9 mouse cellular contexts compared by ENCODE assay signal in genomic region chr14:30136965-30137364, GRCm38 (mm10).
DNase-seq lines count a peak whose midpoint lies in the region; ATAC-seq and TF ChIP-seq lines count a peak whose summit lies in the region.
"Had no signal": no experiment of that assay in that cellular context is flagged by ENCODE, and none has a peak within 500 bp of the region (broad histone marks: within the 10 kb centered on the region; RNA-seq: fewer than 3 reads in every experiment).

No protein-coding gene starts in this region.

- WGBS in neural tube, embryonic 15.5 days = 8% methylated on average over 8 of the region's 8 CpGs

- H3K79me2 ChIP-seq in CH12.LX (replicated peaks; ENCODE audit: control insufficient read depth, extremely low read depth, insufficient read depth, poor library complexity, severe bottlenecking) = no peaks in the 10 kb centered on the region

- TF ChIP-seq RAD21 in CH12.LX (IDR thresholded peaks at IDR 0.05; ENCODE audit: low read depth, low read length) = peak; percentile 95

- H3K4me2 ChIP-seq in CH12.LX (ENCODE audit: insufficient read depth, low read depth, poor library complexity, severe bottlenecking) = no peak overlapping the region
- H3K4me2 ChIP-seq in neural tube, embryonic 15.5 days = no peak overlapping the region

- H3K27me3 ChIP-seq in CH12.LX (replicated peaks) = no peaks in the 10 kb centered on the region
- H3K27me3 ChIP-seq in neural tube, embryonic 15.5 days (replicated peaks) = no peaks in the 10 kb centered on the region

- TF ChIP-seq EP300 in CH12.LX (IDR thresholded peaks at IDR 0.05; ENCODE audit: low read length) = no peak

- peak; percentile 82 for ATAC-seq in neural tube, embryonic 15.5 days (ENCODE audit: low FRiP score)

- intact Hi-C loops in heart, postnatal 10 days (cut with DNase I) = loop anchor here (1.0 kb wide), 3 partner anchors 323 to 437 kb away; no protein-coding TSS in a partner anchor

- peak; percentile 91 for DNase-seq in CH12.LX (ENCODE audit: extremely low read depth)
- DNase-seq in c-Kit-negative CD71-positive TER-119-positive erythroid progenitor cells, embryonic 14.5 days (ENCODE audit: low read depth, low spot score) = peak; percentile 40
- DNase-seq in fibroblast of lung, adult 2 months (ENCODE audit: low read depth) = peak; percentile 68
- DNase-seq in heart, postnatal 10 days = peak; percentile 91 to 94
- DNase-seq in kidney, postnatal 4 days = peak; percentile 79 to 87
- peak; percentile 68 to 82 for DNase-seq in lung, adult 18-20 months
- DNase-seq in testis, postnatal 10 days (ENCODE audit: low spot score) = peak; percentile 86

- H3K9ac ChIP-seq in CH12.LX (ENCODE audit: insufficient read depth, low read depth) = no peak overlapping the region
- no peak overlapping the region for H3K9ac ChIP-seq in neural tube, embryonic 15.5 days (replicated peaks)

- dilution Hi-C loops in CH12.LX (cut with MboI; ENCODE audit: extremely low pct_ligation_motif_present, extremely low pct_unique_long_range_greater_than_20kb, low sequenced_read_pairs) = no loop called here

- no peak for TF ChIP-seq POLR2A in CH12.LX (IDR thresholded peaks at IDR 0.05; ENCODE audit: low read depth, low read length)

- no peak overlapping the region for H3K27ac ChIP-seq in CH12.LX (ENCODE audit: insufficient read depth, low read depth)
- H3K27ac ChIP-seq in neural tube, embryonic 15.5 days (replicated peaks) = no peak overlapping the region
- H3K27ac ChIP-seq: macrophage had no signal

- in situ Hi-C loops in CH12.LX (cut with MboI; ENCODE audit: low pct_ligation_motif_present, low pct_unique_long_range_greater_than_20kb, low sequenced_read_pairs) = no loop called here

- peaks cover 3 to 33% of the 10 kb centered on the region in 2 experiments for H3K4me1 ChIP-seq in CH12.LX (ENCODE audit: control insufficient read depth in 1 of 2, insufficient read depth in 2 of 2)
- peaks cover 6% of the 10 kb centered on the region; the same call in 1 of the 2 replicates for H3K4me1 ChIP-seq in neural tube, embryonic 15.5 days

- no peaks in the 10 kb centered on the region for H3K9me3 ChIP-seq in CH12.LX (replicated peaks; ENCODE audit: low read length)
- no peaks in the 10 kb centered on the region for H3K9me3 ChIP-seq in neural tube, embryonic 15.5 days (replicated peaks)

- no peaks in the 10 kb centered on the region for H3K36me3 ChIP-seq in CH12.LX (replicated peaks in 1 of 2; ENCODE audit: control insufficient read depth in 1 of 2, insufficient read depth in 1 of 2, low read length in 1 of 2)
- H3K36me3 ChIP-seq in neural tube, embryonic 15.5 days = peaks cover 8% of the 10 kb centered on the region

- peak; percentile 85 to 95 for TF ChIP-seq CTCF in CH12.LX (conservative IDR thresholded peaks at IDR 0.05 in 1 of 2, IDR thresholded peaks at IDR 0.05 in 1 of 2; ENCODE audit: low read depth in 2 of 2, low read length in 2 of 2)

- H3K4me3 ChIP-seq in CH12.LX (replicated peaks in 1 of 3; ENCODE audit: low read depth in 2 of 3, low read length in 2 of 3, poor library complexity in 1 of 3) = no peak overlapping the region
- H3K4me3 ChIP-seq in neural tube, embryonic 15.5 days (replicated peaks) = no peak overlapping the region

TF ChIP-seq in CH12.LX, 34 proteins besides CTCF, POLR2A, EP300 and RAD21:
- TF ChIP-seq E2F4 (IDR thresholded peaks at IDR 0.05; ENCODE audit: insufficient replicate concordance, low read depth, low read length) (no peak), MEF2A (IDR thresholded peaks at IDR 0.05; ENCODE audit: borderline replicate concordance, low read depth, low read length) (peak; percentile 68; the same call in 1 of the 2 replicates), MXI1 (IDR thresholded peaks at IDR 0.05; ENCODE audit: low read depth, low read length) (peak; percentile 41; the same call in 1 of the 2 replicates), MYC (IDR thresholded peaks at IDR 0.05; ENCODE audit: low read depth, low read length) (0 out of 2 replicates have a peak, but pooled peaks have one; percentile 15), HCFC1 (IDR thresholded peaks at IDR 0.05; ENCODE audit: low read depth, low read length) (peak; percentile 17; the same call in 1 of the 2 replicates), SMC3 (IDR thresholded peaks at IDR 0.05; ENCODE audit: low read depth, low read length) (peak; percentile 98), TCF12 (IDR thresholded peaks at IDR 0.05; ENCODE audit: low read depth, low read length) (peak; percentile 58; the same call in 1 of the 2 replicates), SIN3A (IDR thresholded peaks at IDR 0.05; ENCODE audit: low read length) (peak; percentile 57; the same call in 1 of the 2 replicates), ETS1 (conservative IDR thresholded peaks at IDR 0.05; ENCODE audit: low read depth, low read length) (no peak), ZC3H11A (IDR thresholded peaks at IDR 0.05; ENCODE audit: low read depth, low read length) (peak; percentile 95), PAX5 (IDR thresholded peaks at IDR 0.05; ENCODE audit: low read length) (peak; percentile 90; the same call in 1 of the 2 replicates), RCOR1 (conservative IDR thresholded peaks at IDR 0.05; ENCODE audit: low read depth, low read length) (0 out of 2 replicates have a peak, but pooled peaks have one; percentile 39), POLR2AphosphoS2 (IDR thresholded peaks at IDR 0.05; ENCODE audit: low read depth, low read length) (no peak), TBP (conservative IDR thresholded peaks at IDR 0.05; ENCODE audit: low read depth, low read length) (no peak), MAZ (IDR thresholded peaks at IDR 0.05; ENCODE audit: low read depth, low read length) (0 out of 2 replicates have a peak, but pooled peaks have one; percentile 36), MAX (IDR thresholded peaks at IDR 0.05; ENCODE audit: low read length) (no peak), UBTF (IDR thresholded peaks at IDR 0.05; ENCODE audit: low read depth, low read length) (0 out of 2 replicates have a peak, but pooled peaks have one; percentile 28), ELF1 (IDR thresholded peaks at IDR 0.05; ENCODE audit: low read depth, low read length) (peak; percentile 23; the same call in 1 of the 2 replicates), NELFE (IDR thresholded peaks at IDR 0.05; ENCODE audit: low read depth, low read length) (peak; percentile 67), BHLHE40 (IDR thresholded peaks at IDR 0.05; ENCODE audit: low read depth, low read length) (peak; percentile 23; the same call in 1 of the 2 replicates), IRF4 (IDR thresholded peaks at IDR 0.05; ENCODE audit: low read depth, low read length) (peak; percentile 52; the same call in 1 of the 2 replicates), GABPA (IDR thresholded peaks at IDR 0.05; ENCODE audit: insufficient replicate concordance, low read depth, low read length) (no peak), JUND (conservative IDR thresholded peaks at IDR 0.05; ENCODE audit: low read depth, low read length) (no peak), MAFK (IDR thresholded peaks at IDR 0.05; ENCODE audit: insufficient replicate concordance, low read length) (no peak; the same call in 1 of the 2 replicates)

Comparison
In these comparisons a context has a peak if more than half of its experiments do, and no peak if none do; other contexts are left out.
1. DNase-seq: peak in every context shown above with its lines; median percentile 92 in heart, postnatal 10 days; 91 in CH12.LX; 86 in testis, postnatal 10 days; 83 in kidney, postnatal 4 days; 75 in lung, adult 18-20 months; 68 in fibroblast of lung, adult 2 months; 40 in c-Kit-negative CD71-positive TER-119-positive erythroid progenitor cells, embryonic 14.5 days.